Mouse (Mus musculus) embryonic facial prominence, embryonic 10.5 days (tissue): Measurements from ENCODE around the gene Olfr1362. TPM values are rescaled to one million over a fixed set of nuclear protein-coding genes. Genes with fewer than 3 reads are reported as not detected.

ENCODE experiments used
- DNase-seq: peaks from one replicate; pipeline ENCODE4 v3.0.0-alpha.2; 2017; ENCODE audit warnings: low spot score
- H3K27ac ChIP-seq: fragments of 300-500 bp; sonication (generic); replicated peaks from 2 replicates; pipeline ENCODE4 v1.5.1; 2016; ENCODE audit warnings: mild to moderate bottlenecking
- H3K27me3 ChIP-seq: fragments of 300-500 bp; sonication (generic); replicated peaks from 2 replicates; pipeline ENCODE4 v1.6.1; 2016; ENCODE audit warnings: low read depth, mild to moderate bottlenecking; ENCODE audit not compliant: poor library complexity, severe bottlenecking
- H3K36me3 ChIP-seq: fragments of 300-500 bp; sonication (generic); replicated peaks from 2 replicates; pipeline ENCODE4 v1.6.1; 2016; ENCODE audit warnings: mild to moderate bottlenecking, moderate library complexity
- H3K4me1 ChIP-seq: fragments of 300-500 bp; sonication (generic); 2 replicates; pipeline ENCODE4 v1.6.1; 2016
- H3K4me3 ChIP-seq: fragments of 300-500 bp; sonication (generic); 2 replicates; pipeline ENCODE4 v1.5.1; 2016; ENCODE audit warnings: mild to moderate bottlenecking, moderate library complexity
- H3K9me3 ChIP-seq: fragments of 300-500 bp; sonication (generic); 2 replicates; pipeline ENCODE4 v1.6.1; 2016; ENCODE audit warnings: mild to moderate bottlenecking
- WGBS: fragments of 180-500 bp; shearing (Covaris S2); methylation state at CpG from one replicate; pipeline ENCODE4 v1.1.7; 2016; 5-methylcytosine and 5-hydroxymethylcytosine counted together
- polyA plus RNA-seq: library from polyadenylated mRNA; unstranded; fragments of >200 nt; fragmentation: Nextera tagmentation; extraction: Ambion mirVana; gene quantifications from 2 replicates; pipeline ENCODE4 v1.2.1, GENCODE M21; 2016

Gene Olfr1362
- polyA plus RNA-seq, result not detected in 2 replicates

DNA sequence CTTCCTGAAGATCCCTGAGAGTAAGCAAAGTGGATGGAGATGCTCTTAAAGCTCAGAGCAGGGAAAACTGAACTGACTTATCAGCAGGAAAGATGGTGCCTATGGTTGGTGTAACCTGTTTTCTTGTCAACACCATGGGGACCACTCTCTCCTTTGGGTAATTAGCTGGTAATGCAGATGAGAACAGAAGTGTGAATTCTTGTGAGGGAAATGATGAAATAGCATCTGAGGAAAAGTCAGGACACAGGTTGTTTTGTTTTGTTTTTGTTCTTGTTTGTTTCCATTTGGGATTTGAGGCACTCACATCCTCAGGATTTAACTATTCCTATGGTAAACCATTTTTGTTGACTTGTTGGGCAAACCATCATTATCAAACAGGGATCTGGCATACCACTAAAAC lies at the start of gene Olfr1362:
Gene Olfr1362, minus strand, starts transcription at position 101 of the 400 bp plus-strand sequence.
- no peak within 1 kb of the TSS for H3K4me3 ChIP-seq
- no peaks in the 10 kb centered on the region for H3K9me3 ChIP-seq
- no peak within 1 kb of the TSS for H3K27ac ChIP-seq
- H3K36me3 ChIP-seq, result no peaks in the 10 kb centered on the region
- H3K27me3 ChIP-seq, result no peaks in the 10 kb centered on the region
- DNase-seq, result no peak
- H3K4me1 ChIP-seq, result no peaks in the 10 kb centered on the region

DNA sequence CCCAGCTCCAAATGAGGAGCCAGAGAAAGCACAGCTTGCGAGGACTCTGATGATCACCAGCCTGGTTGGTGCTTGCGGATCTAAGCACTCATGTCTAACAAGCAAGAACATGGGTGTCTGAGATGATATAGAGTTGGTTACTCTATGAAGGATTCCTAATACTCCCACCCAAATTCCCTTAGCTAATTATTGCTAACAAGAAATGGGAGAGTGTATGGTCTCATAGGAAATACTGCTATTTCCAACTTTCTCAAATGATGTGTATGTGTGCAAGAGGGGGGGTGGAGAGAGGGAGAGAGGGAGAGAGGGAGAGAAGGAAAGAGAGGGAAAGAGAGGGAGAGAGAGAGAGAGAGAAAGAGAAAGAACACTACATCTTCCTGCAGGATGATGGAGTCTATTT lies 49.5 kb upstream of the Olfr1362 start, which contains the start of gene Olfr1361:
Gene Olfr1361, minus strand, starts transcription at position 101 of the 400 bp plus-strand sequence.
- Histone ChIP-seq H3K4me1 (no peaks in the 10 kb centered on the region), H3K36me3 (no peaks in the 10 kb centered on the region), H3K27me3 (no peaks in the 10 kb centered on the region), H3K9me3 (no peaks in the 10 kb centered on the region), H3K4me3 (no peak within 1 kb of the TSS), H3K27ac (no peak within 1 kb of the TSS)
- WGBS, result 63% methylated on average over 2 of the region's 2 CpGs
- no peak for DNase-seq

- Histone ChIP-seq H3K9me3 (no peaks in the 10 kb centered on the region), H3K27me3 (no peaks in the 10 kb centered on the region), H3K27ac (no peak within 1 kb of the TSS), H3K4me3 (no peak within 1 kb of the TSS), H3K36me3 (no peaks in the 10 kb centered on the region), H3K4me1 (no peaks in the 10 kb centered on the region)
- WGBS, result 86% methylated on average over 2 of the region's 2 CpGs
- DNase-seq, result no peak
These were observed 28.6 kb upstream of the Olfr1362 start, which contains the start of gene Olfr11 for GRCm38 (mm10) chr13:21642418-21642817. Gene Olfr11 (minus strand): TSS chr13:21642518.

- H3K4me1 ChIP-seq, result no peaks in the 10 kb centered on the region
- H3K27me3 ChIP-seq, result no peaks in the 10 kb centered on the region
- H3K9me3 ChIP-seq, result peaks cover 7% of the 10 kb centered on the region; the same call in 1 of the 2 replicates
- DNase-seq, result no peak
- no peaks in the 10 kb centered on the region for H3K36me3 ChIP-seq
- 70% methylated on average over 2 of the region's 2 CpGs for WGBS
- no peak overlapping the region for H3K27ac ChIP-seq
- H3K4me3 ChIP-seq, result no peak overlapping the region
These were observed 22.2 kb downstream of the Olfr1362 start for GRCm38 (mm10) chr13:21591618-21592017.

DNA sequence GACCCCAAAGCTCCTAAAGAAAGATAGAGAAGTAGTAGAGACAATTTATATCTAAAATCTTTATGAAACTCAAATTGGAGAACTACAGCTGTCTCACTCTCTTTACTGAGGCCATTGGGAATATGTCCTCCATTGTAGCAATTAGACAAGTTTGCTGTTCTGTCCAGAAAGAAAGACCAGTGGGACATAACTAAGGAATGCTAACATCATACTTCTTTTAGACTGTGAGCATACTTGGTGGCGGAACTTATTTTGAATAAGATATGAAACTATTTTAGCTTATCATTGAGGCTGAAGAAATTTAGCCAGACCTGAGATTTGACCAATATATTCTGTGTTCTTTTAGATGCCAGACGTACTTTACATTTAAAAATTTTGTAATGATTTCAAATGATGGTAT lies 32.2 kb downstream of the Olfr1362 start, which contains the start of gene Olfr1364:
Gene Olfr1364, minus strand, starts transcription at position 101 of the 400 bp plus-strand sequence.
- no peak within 1 kb of the TSS for H3K27ac ChIP-seq

More for the DNA sequence above, 32.2 kb downstream of the Olfr1362 start, which contains the start of gene Olfr1364:
- Histone ChIP-seq H3K9me3 (no peaks in the 10 kb centered on the region), H3K27me3 (no peaks in the 10 kb centered on the region), H3K4me3 (no peak within 1 kb of the TSS), H3K4me1 (no peaks in the 10 kb centered on the region), H3K36me3 (no peaks in the 10 kb centered on the region)
- no peak for DNase-seq
- WGBS, result 89% methylated on average over 2 of the region's 2 CpGs

Other genes starting within 250 kb of the Olfr1362 start
- gene Zkscan3, start 211.3 kb downstream of the Olfr1362 start, polyA plus RNA-seq, result 91.5 and 91.9 TPM in 2 replicates
- gene Pgbd1, start 173.0 kb downstream of the Olfr1362 start, polyA plus RNA-seq, result 4.2 and 4.9 TPM in 2 replicates
- 29.4 and 29.9 TPM in 2 replicates for gene Zscan26, start 160.3 kb downstream of the Olfr1362 start, polyA plus RNA-seq
- 1.3 and 2.0 TPM in 2 replicates for gene Nkapl, start 145.5 kb downstream of the Olfr1362 start, polyA plus RNA-seq
- gene Zkscan4, start 135.1 kb downstream of the Olfr1362 start, polyA plus RNA-seq, result 3.0 and 3.5 TPM in 2 replicates
- not detected in 2 replicates for gene Gm10065, start 134.6 kb downstream of the Olfr1362 start, polyA plus RNA-seq
- 0.63 TPM in 1 of 2 replicates, not detected in the other for gene AK157302, start 118.8 kb downstream of the Olfr1362 start, polyA plus RNA-seq
- gene Gm11273, start 112.6 kb downstream of the Olfr1362 start, polyA plus RNA-seq, result 4.3 and 5.3 TPM in 2 replicates
- gene Zkscan8, start 82.9 kb downstream of the Olfr1362 start, polyA plus RNA-seq, result 7.6 and 7.8 TPM in 2 replicates
- gene Olfr1366, start 71.2 kb downstream of the Olfr1362 start, polyA plus RNA-seq, result 0.11 and 0.21 TPM in 2 replicates
- gene Olfr1535, start 54.1 kb downstream of the Olfr1362 start, polyA plus RNA-seq, result not detected in 2 replicates
- gene Olfr1364, start 32.3 kb downstream of the Olfr1362 start, polyA plus RNA-seq, result not detected in 2 replicates
- not detected in 2 replicates for gene Olfr11, start 28.5 kb upstream of the Olfr1362 start, polyA plus RNA-seq
- not detected in 2 replicates for gene Olfr1361, start 49.4 kb upstream of the Olfr1362 start, polyA plus RNA-seq
- not detected in 2 replicates for gene Olfr1360, start 63.4 kb upstream of the Olfr1362 start, polyA plus RNA-seq
- not detected in 2 replicates for gene Olfr1359, start 84.1 kb upstream of the Olfr1362 start, polyA plus RNA-seq
- gene Hist1h2bl, start 102.1 kb upstream of the Olfr1362 start, polyA plus RNA-seq, result 1.6 and 3.1 TPM in 2 replicates
- 30.5 and 32.2 TPM in 2 replicates for gene Hist1h2ai, start 102.4 kb upstream of the Olfr1362 start, polyA plus RNA-seq
- 10.7 and 12.8 TPM in 2 replicates for gene Hist1h3h, start 103.6 kb upstream of the Olfr1362 start, polyA plus RNA-seq
- 5.7 and 6.0 TPM in 2 replicates for gene Hist1h2bm, start 108.0 kb upstream of the Olfr1362 start, polyA plus RNA-seq
- 0.93 and 1.3 TPM in 2 replicates for gene Hist1h4j, start 121.0 kb upstream of the Olfr1362 start, polyA plus RNA-seq
- 3.9 and 7.1 TPM in 2 replicates for gene Hist1h4k, start 136.5 kb upstream of the Olfr1362 start, polyA plus RNA-seq
- 18.6 and 21.7 TPM in 2 replicates for gene Hist1h2ak, start 139.8 kb upstream of the Olfr1362 start, polyA plus RNA-seq
- gene Hist1h2bn, start 140.1 kb upstream of the Olfr1362 start, polyA plus RNA-seq, result 3.6 and 4.0 TPM in 2 replicates
- 34.8 and 36.2 TPM in 2 replicates for gene Hist1h1b, start 166.6 kb upstream of the Olfr1362 start, polyA plus RNA-seq
- gene Hist1h3i, start 169.3 kb upstream of the Olfr1362 start, polyA plus RNA-seq, result 102 and 103 TPM in 2 replicates
- gene Hist1h2an, start 173.2 kb upstream of the Olfr1362 start, polyA plus RNA-seq, result 10.9 and 18.0 TPM in 2 replicates
- 3.1 and 3.2 TPM in 2 replicates for gene Hist1h2bp, start 173.4 kb upstream of the Olfr1362 start, polyA plus RNA-seq
- 21.7 and 23.9 TPM in 2 replicates for gene Hist1h2bq, start 196.2 kb upstream of the Olfr1362 start, polyA plus RNA-seq
- gene Hist1h2ao, start 196.4 kb upstream of the Olfr1362 start, polyA plus RNA-seq, result not detected in 2 replicates
- gene Hist1h4m, start 197.7 kb upstream of the Olfr1362 start, polyA plus RNA-seq, result not detected in 2 replicates
- 9.3 and 10.5 TPM in 2 replicates for gene Hist1h4n, start 218.2 kb upstream of the Olfr1362 start, polyA plus RNA-seq
- gene Hist1h2ap, start 219.5 kb upstream of the Olfr1362 start, polyA plus RNA-seq, result 6,093 and 6,114 TPM in 2 replicates
- gene Hist1h2br, start 219.7 kb upstream of the Olfr1362 start, polyA plus RNA-seq, result 21.7 and 24.2 TPM in 2 replicates